Mouse (Mus musculus): ENCODE data around the gene Phf23.
"Not testable (repeated sequence)": the region's sequence is repeated elsewhere in the genome, so short reads cannot be mapped to it uniquely, and the experiment has no call there.

Phf23 gene

GRCm38 (mm10) chr11:69995391-69995960, at the start of gene Phf23:
Gene Phf23 (plus strand): TSS chr11:69995777.
- peak; percentile 98 to 99 for DNase-seq (ENCODE audit: low spot score in 2 of 2)

DNA sequence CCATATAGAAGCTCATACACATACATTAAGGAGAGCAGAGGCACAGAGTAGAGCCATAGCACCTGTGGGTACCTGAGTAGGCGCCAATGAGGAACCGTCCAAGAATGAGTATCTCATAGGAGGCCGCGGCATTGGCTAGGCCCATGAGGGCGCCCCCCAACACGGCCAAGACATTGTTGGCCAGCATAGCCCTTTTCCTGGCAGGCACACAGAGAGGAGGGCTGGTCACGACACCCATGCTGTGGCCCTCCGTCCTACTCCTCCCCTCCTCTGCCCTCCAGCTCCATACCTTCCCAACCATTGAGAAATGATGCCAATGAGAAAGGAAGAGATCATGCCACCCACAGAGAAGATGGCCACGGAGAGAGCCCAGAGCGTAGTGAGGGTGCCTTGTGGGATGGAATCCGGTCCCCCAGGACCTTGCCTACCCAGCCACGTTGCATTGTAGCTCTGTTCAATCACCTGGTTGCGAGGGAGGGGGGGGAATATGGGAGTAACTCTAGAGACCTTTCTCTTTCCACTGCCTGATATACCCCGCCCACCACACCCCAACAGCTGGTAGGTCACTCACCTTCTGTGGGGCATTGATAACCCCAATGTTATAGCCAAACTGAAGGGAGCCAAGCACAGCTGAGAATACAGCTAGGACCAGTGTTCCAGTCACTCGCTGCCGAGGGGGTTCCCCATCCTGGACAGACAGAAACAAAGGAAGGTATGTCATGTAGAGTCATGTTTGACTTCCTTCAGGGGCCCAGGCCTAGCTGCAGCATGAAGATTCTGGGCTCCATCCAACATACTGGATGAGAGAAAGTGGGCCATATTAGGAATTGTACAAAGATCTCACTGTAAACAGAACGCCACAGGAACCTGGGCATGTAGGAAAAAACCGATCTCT, 49.3 kb upstream of the Phf23 start:
- DNase-seq (ENCODE audit: low spot score in 2 of 2), result no peak

GRCm38 (mm10) chr11:69947337-69948065, 48.1 kb upstream of the Phf23 start:
- DNase-seq (ENCODE audit: low spot score in 2 of 2), result no peak

DNA sequence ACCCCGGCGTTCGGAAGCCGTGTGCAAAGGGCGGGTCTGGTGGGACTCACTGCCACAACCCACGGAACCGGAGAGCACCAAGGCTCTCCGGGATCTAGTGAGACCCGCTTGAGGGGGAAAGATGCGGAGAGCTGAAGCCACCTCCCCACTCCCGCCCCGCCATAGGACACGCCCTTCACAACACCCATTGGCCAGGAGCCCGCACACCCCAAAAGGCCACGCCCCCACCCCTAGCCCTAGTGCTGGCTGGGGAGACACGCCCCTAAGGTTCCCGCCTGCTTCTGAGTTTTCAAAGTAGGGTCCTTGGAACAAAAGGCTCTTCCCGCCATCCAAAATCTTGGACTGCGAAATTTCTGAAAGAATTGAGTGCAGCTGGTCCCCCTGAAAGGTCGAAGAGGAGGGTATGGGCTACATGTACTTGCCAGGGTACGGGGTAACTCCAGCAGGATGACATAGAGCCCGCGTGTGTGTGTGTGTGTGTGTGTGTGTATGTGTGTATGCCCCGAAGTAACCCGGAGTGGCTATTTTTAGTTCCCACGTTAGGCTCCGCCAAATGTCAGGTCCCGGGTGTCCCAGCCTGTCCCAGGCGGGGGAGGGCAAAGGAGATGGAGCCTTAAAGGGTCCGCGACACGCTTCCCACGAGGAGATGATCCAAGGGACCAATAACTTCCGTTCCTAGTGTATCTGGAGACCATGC, 47.4 kb upstream of the Phf23 start, which contains the start of gene Slc2a4:
Slc2a4 (minus strand) TSS at position 123 of the 697 bp plus-strand sequence.
- DNase-seq (ENCODE audit: low spot score in 2 of 2), result peak in 1 of 2 experiments; percentile 41

GRCm38 (mm10) chr11:69948763-69949150, 46.8 kb upstream of the Phf23 start:
- peak; percentile 33 to 78 for DNase-seq (ENCODE audit: low spot score in 2 of 2)

- DNase-seq (ENCODE audit: low spot score in 2 of 2), result no peak
These were observed 44.6 kb upstream of the Phf23 start for GRCm38 (mm10) chr11:69950807-69951459.

GRCm38 (mm10) chr11:69952274-69952673, 43.3 kb upstream of the Phf23 start:
- DNase-seq (ENCODE audit: low spot score in 2 of 2), result no peak

DNA sequence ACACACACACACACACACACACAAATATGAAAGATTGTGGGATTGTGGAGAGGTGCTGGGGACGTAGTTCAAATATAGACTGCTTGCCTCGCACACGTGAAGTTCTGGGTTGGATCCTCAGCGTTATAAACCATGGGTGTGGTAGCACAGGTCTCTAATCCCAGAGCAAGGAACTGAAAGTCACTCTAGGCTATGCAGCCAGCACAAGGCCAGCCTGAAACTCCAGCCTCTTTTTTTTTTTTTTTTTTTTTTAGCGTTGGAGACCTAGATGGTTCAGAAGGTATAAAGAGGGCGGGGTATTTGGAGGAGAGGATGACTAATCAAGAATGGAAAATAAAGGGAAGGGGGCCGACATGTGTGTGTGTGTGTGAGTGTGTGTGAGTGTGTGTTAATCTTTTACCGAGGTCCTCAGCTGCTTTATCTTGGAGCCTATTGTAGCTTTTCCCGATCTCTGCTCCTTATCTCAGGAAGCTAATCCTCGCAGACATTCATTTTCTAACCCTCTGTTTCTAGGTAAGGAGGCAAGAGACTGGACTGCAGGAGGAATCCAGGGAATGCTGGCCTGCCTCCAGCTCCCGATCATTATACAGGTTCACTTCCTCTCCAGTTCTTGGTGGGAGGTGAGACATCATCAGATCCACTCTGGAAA, 42.2 kb upstream of the Phf23 start:
- DNase-seq (ENCODE audit: low spot score in 2 of 2), result no peak

DNA sequence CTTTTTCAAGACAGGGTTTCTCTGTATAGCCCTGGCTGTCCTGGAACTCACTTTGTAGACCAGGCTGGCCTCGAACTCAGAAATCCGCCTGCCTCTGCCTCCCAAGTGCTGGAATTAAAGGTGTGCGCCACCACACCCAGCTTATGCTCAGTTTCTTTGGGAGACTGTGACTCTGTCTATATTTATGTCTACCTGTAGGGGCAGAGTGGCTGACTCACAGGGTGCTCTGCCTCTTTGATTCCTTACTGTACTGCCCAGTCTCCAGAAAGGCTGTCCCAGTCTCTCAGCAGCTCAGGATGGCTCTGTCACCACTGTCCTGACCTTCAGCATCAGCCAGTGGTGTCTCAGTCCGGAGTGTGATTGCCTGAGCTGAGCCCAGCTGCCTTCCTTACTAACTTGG, 40.0 kb upstream of the Phf23 start:
- DNase-seq (ENCODE audit: low spot score in 2 of 2), result not testable (repeated sequence)

- DNase-seq (ENCODE audit: low spot score in 2 of 2), result no peak
These were observed 39.4 kb upstream of the Phf23 start for GRCm38 (mm10) chr11:69956218-69956617.

DNA sequence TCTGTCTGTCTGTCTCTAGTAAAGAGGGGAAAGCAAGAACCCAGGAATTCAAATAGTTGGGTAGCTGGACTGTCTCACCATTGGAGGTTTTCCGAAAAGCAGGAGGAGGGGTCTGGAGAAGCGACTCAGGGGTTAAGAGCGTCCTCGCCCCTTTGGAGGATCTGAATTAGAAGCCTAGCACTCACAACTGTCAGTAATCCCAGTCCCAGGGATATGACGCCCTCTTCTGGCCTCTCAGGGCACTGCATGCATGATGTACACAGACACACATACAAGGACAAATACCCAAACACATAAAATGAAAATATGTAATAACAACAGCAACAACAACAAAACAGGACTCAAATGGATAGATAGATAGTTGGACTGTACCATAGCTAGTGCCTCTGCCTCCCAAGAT, 35.0 kb upstream of the Phf23 start:
- DNase-seq (ENCODE audit: low spot score in 2 of 2), result no peak

DNA sequence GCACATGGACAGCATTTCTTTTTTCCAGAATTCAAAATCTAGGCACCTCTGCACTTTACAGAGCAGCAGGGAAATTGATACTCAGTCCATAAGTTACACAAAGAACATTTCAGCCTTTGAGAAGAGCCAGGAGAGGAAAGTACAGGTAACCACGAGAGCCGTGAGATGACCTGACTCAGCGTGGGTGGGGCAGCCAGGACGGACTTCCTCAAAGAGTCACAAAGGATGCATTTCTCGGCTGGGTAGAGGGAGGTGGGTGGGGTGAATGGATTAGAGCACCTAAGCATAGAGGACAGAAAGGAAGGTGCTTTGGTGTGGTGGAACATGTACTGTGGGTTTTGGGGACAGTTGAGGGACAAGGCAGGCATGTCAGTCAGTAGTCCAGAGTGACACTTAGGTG, 33.7 kb upstream of the Phf23 start:
- no peak for DNase-seq (ENCODE audit: low spot score in 2 of 2)

GRCm38 (mm10) chr11:69964650-69965270, 30.8 kb upstream of the Phf23 start, which contains the start of gene Cldn7:
Gene Cldn7 (plus strand): TSS chr11:69964779.
- no peak for DNase-seq (ENCODE audit: low spot score in 2 of 2)

DNA sequence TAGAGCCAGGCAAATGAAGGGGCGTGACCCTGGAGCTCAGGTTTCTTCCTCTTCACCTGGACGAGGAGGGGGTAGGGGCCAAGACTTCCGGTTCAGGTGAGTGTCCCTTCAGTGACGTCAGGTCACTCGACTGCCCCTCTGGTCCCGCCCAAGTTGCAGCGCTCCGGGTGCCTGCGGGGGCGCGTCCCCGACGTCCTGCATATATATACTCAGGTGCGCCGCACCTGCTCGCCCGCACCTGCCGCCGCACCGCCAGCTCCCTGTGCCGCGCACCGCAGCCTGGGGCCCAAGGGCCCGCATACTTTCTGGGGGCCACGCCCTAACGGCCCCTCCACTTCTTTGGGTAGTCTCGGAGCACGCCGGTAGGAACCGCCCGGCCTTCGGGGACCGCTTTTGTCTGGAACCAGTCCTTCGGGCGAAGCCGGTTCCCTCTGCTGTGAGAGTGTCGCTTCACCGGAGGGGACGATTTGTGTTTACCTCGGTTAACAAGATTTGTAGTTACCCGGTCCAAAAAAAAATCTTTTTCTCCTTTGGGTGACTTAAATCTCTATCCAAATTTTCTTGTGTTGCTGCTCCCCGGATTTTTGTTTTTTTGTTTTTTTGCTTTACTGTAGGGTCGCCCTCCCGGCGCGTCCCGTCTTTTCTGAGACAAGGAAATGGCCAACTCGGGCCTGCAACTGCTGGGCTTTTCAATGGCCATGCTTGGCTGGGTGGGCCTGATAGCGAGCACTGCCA, 30.1 kb upstream of the Phf23 start:
- DNase-seq (ENCODE audit: low spot score in 2 of 2), result no peak

GRCm38 (mm10) chr11:69966006-69966859, 29.3 kb upstream of the Phf23 start:
- no peak for DNase-seq (ENCODE audit: low spot score in 2 of 2)

- no peak for DNase-seq (ENCODE audit: low spot score in 2 of 2)
These were observed 28.6 kb upstream of the Phf23 start for GRCm38 (mm10) chr11:69966860-69967517.

GRCm38 (mm10) chr11:69968793-69969192, 26.8 kb upstream of the Phf23 start:
- no peak for DNase-seq (ENCODE audit: low spot score in 2 of 2)

GRCm38 (mm10) chr11:69970222-69970621, 25.4 kb upstream of the Phf23 start:
- no peak for DNase-seq (ENCODE audit: low spot score in 2 of 2)

Measured in left cerebral cortex, adult 9 months (tissue).